Mouse (Mus musculus) hindbrain, embryonic 11.5 days (tissue): ENCODE results near the gene Trim11. TPM values are rescaled to one million over a fixed set of nuclear protein-coding genes. Genes with fewer than 3 reads are reported as not detected.

ENCODE experiments used
- ATAC-seq: fragments of 200-750 bp; cut with Nextera tagmentation; 2 replicates; pipeline ENCODE4 v1.8.0; 2017; ENCODE audit warnings: mild to moderate bottlenecking, moderate TSS enrichment, moderate library complexity; ENCODE audit not compliant: low FRiP score
- DNase-seq: peaks from one replicate; pipeline ENCODE4 v3.0.0-alpha.2; 2015; ENCODE audit warnings: low spot score
- H3K27ac ChIP-seq: fragments of 300-500 bp; sonication (generic); 2 replicates; pipeline ENCODE4 v1.5.1; 2014; ENCODE audit warnings: mild to moderate bottlenecking, low read depth, low read length
- H3K27me3 ChIP-seq: fragments of 300-500 bp; sonication (generic); 2 replicates; pipeline ENCODE4 v1.6.1; 2014; ENCODE audit warnings: mild to moderate bottlenecking, low read length, moderate library complexity, mixed read lengths; ENCODE audit not compliant: control insufficient read depth, insufficient read depth
- H3K36me3 ChIP-seq: fragments of 300-500 bp; sonication (generic); 2 replicates; pipeline ENCODE4 v1.6.1; 2014; ENCODE audit warnings: mild to moderate bottlenecking, low read length, moderate library complexity, mixed read lengths; ENCODE audit not compliant: control insufficient read depth, insufficient read depth
- H3K4me1 ChIP-seq: fragments of 300-500 bp; sonication (generic); replicated peaks from 2 replicates; pipeline ENCODE4 v1.6.1; 2014; ENCODE audit warnings: low read length, mixed read lengths; ENCODE audit not compliant: control insufficient read depth, insufficient read depth
- H3K4me2 ChIP-seq: fragments of 300-500 bp; sonication (generic); replicated peaks from 2 replicates; pipeline ENCODE4 v1.6.1; 2014; ENCODE audit warnings: mild to moderate bottlenecking, low read depth, low read length
- H3K4me3 ChIP-seq: fragments of 300-500 bp; sonication (generic); 2 replicates; pipeline ENCODE4 v1.5.1; 2014; ENCODE audit warnings: low read depth, low read length
- H3K9ac ChIP-seq: fragments of 300-500 bp; sonication (generic); 2 replicates; pipeline ENCODE4 v1.6.1; 2014; ENCODE audit warnings: low read depth, low read length
- H3K9me3 ChIP-seq: fragments of 300-500 bp; sonication (generic); 2 replicates; pipeline ENCODE4 v1.6.1; 2016; ENCODE audit warnings: low read length; ENCODE audit not compliant: control insufficient read depth
- WGBS: fragments of 180-500 bp; shearing (Covaris S2); extraction: QIAGEN DNeasy Blood & Tissue Kit; methylation state at CpG from one replicate; pipeline ENCODE4 v1.1.7; 2014; 5-methylcytosine and 5-hydroxymethylcytosine counted together
- polyA plus RNA-seq: library from polyadenylated mRNA; unstranded; fragments of >200 nt; fragmentation: Nextera tagmentation; extraction: Ambion mirVana; gene quantifications from 2 replicates; pipeline ENCODE4 v1.2.1, GENCODE M21; 2014

The Trim11 gene
- polyA plus RNA-seq, 1 experiment from 2014 or later = 18.2 TPM

DNA sequence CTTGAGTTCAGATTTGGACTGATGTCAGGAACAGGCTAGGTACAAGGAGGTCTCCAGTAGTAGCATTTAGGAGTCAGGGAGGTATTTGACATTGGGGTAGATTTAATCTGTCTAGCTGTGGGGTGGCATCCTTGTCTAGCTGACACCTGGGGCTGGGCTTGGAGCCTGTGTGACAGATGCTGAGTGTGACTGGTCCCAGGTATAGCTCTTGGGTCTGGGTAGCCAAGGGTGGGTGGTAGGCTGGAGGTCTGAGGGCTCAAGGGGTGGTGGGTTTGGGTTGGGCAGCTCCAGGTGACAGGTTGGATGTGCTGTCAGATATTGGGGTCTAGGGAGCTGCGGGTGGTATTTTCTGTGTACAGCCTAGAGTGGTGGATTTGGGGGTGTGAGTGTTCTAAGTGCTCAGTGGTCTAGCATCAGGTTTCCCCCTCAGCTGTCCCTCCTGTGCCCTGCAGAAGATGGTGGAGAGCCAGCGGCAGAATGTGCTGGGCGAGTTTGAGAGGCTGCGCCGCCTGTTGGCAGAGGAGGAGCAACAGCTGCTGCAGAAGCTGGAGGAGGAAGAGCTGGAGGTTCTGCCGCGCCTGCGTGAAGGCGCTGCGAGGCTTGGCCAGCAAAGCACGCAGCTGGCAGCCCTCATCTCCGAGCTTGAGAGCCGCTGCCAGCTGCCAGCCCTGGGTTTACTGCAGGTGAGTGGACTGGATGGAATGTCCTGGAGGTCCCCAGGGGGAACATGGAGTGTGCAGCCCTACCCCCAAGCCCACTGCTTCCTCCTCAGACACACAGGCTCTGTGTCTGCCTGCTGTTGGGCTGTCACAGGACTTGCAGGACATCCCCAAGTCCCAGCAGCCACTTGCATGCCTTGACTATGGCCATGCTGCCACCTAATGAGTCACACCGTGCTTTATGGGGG lies 3.9 kb downstream of the Trim11 start:
- DNase-seq = peak; percentile 35
- Histone ChIP-seq H3K9ac (no peak overlapping the region), H3K27ac (no peak overlapping the region), H3K36me3 (no peaks in the 10 kb centered on the region), H3K9me3 (no peaks in the 10 kb centered on the region), H3K4me3 (no peak overlapping the region), H3K27me3 (no peaks in the 10 kb centered on the region), H3K4me1 (peaks cover 10% of the 10 kb centered on the region), H3K4me2 (no peak overlapping the region)
- WGBS = 61% methylated on average over 14 of the region's 14 CpGs
- ATAC-seq = no peak

- Histone ChIP-seq H3K4me1 (peaks cover 10% of the 10 kb centered on the region), H3K27ac (no peak overlapping the region), H3K4me3 (no peak overlapping the region), H3K9ac (no peak overlapping the region), H3K27me3 (no peaks in the 10 kb centered on the region), H3K4me2 (no peak overlapping the region), H3K9me3 (no peaks in the 10 kb centered on the region), H3K36me3 (no peaks in the 10 kb centered on the region)
- ATAC-seq = no peak
- no peak for DNase-seq
- 89% methylated on average over 18 of the region's 18 CpGs for WGBS
Measured at GRCm38 (mm10) chr11:58982471-58983097, 4.7 kb downstream of the Trim11 start.

- no peaks in the 10 kb centered on the region for H3K36me3 ChIP-seq
- no peak for ATAC-seq
- 89% methylated on average over 6 of the region's 6 CpGs for WGBS
Measured at GRCm38 (mm10) chr11:58983691-58984341, 5.9 kb downstream of the Trim11 start.

GRCm38 (mm10) chr11:58984657-58985056 lies 6.8 kb downstream of the Trim11 start:
- ATAC-seq = no peak
- WGBS = 92% methylated on average over 7 of the region's 7 CpGs
- no peaks in the 10 kb centered on the region for H3K36me3 ChIP-seq

More at GRCm38 (mm10) chr11:58983691-58984341, 5.9 kb downstream of the Trim11 start:
- H3K4me3 ChIP-seq = no peak overlapping the region
- peaks cover 10% of the 10 kb centered on the region for H3K4me1 ChIP-seq
- no peaks in the 10 kb centered on the region for H3K9me3 ChIP-seq
- H3K4me2 ChIP-seq = no peak overlapping the region
- no peak overlapping the region for H3K27ac ChIP-seq
- H3K27me3 ChIP-seq = no peaks in the 10 kb centered on the region
- no peak overlapping the region for H3K9ac ChIP-seq
- no peak for DNase-seq

GRCm38 (mm10) chr11:58985299-58985917 lies 7.5 kb downstream of the Trim11 start:
- ATAC-seq (no peak), DNase-seq (no peak)
- Histone ChIP-seq H3K36me3 (0 out of 2 replicates have a peak, but pooled peaks cover 2% of the 10 kb centered on the region), H3K4me1 (no peaks in the 10 kb centered on the region), H3K9me3 (no peaks in the 10 kb centered on the region), H3K27ac (no peak overlapping the region), H3K9ac (no peak overlapping the region), H3K27me3 (no peaks in the 10 kb centered on the region), H3K4me2 (no peak overlapping the region), H3K4me3 (no peak overlapping the region)
- 87% methylated on average over 3 of the region's 3 CpGs for WGBS

More at GRCm38 (mm10) chr11:58984657-58985056, 6.8 kb downstream of the Trim11 start:
- Histone ChIP-seq H3K27ac (no peak overlapping the region), H3K9me3 (no peaks in the 10 kb centered on the region), H3K27me3 (no peaks in the 10 kb centered on the region), H3K4me1 (peaks cover 2% of the 10 kb centered on the region), H3K4me3 (no peak overlapping the region), H3K9ac (no peak overlapping the region), H3K4me2 (no peak overlapping the region)
- DNase-seq = no peak

DNA sequence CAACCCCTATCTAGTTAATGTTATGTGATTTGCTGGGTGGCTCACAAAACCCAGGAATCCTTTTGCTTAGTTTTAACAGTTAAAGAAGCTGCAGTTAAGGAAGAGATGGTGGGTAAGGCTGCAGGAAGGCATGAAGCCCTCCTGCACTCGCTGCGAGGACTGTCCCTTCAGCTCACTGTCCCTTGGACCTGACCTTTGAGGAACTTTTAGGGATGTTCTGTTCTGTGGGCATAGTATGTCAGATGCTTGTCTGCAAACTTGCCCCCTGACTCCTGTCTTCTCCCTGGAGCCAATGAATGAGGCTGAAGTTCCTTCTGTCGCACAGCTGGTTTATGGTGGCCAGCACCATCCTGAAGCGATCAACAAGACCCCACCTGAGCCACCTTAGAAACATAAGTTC lies 11.3 kb downstream of the Trim11 start:
- no peak overlapping the region for H3K4me3 ChIP-seq
- H3K36me3 ChIP-seq = 0 out of 2 replicates have a peak, but pooled peaks cover 2% of the 10 kb centered on the region
- ATAC-seq (no peak), DNase-seq (no peak)
- H3K9me3 ChIP-seq = no peaks in the 10 kb centered on the region
- peaks cover 2% of the 10 kb centered on the region; the same call in 1 of the 2 replicates for H3K27me3 ChIP-seq
- no peak overlapping the region for H3K27ac ChIP-seq
- no peaks in the 10 kb centered on the region for H3K4me1 ChIP-seq
- H3K9ac ChIP-seq = no peak overlapping the region
- no peak overlapping the region for H3K4me2 ChIP-seq
- WGBS = 96% methylated on average over 4 of the region's 4 CpGs

DNA sequence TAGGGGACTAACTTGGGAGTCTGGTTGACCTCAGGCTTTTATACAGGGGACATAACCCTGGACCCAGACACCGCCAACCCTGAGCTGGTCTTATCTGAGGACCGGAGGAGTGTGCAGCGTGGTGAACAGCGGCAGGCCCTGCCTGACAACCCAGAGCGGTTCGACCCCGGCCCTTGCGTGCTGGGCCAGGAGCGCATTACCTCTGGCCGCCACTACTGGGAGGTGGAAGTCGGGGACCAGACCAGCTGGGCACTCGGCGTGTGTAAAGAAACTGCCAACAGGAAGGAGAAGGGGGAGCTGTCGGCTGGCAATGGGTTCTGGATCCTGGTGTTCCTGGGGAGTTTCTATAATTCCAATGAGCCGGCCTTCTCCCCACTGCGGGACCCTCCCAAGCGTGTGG lies 12.2 kb downstream of the Trim11 start:
- Histone ChIP-seq H3K4me3 (no peak overlapping the region), H3K36me3 (0 out of 2 replicates have a peak, but pooled peaks cover 2% of the 10 kb centered on the region), H3K9ac (no peak overlapping the region), H3K27ac (no peak overlapping the region), H3K27me3 (peaks cover 8% of the 10 kb centered on the region; the same call in 1 of the 2 replicates), H3K4me1 (no peaks in the 10 kb centered on the region), H3K9me3 (no peaks in the 10 kb centered on the region), H3K4me2 (no peak overlapping the region)
- ATAC-seq (no peak), DNase-seq (no peak)
- 90% methylated on average over 17 of the region's 17 CpGs for WGBS

GRCm38 (mm10) chr11:58990794-58991193 lies 12.9 kb downstream of the Trim11 start:
- Histone ChIP-seq H3K4me2 (no peak overlapping the region), H3K27ac (no peak overlapping the region), H3K27me3 (peaks cover 8% of the 10 kb centered on the region; the same call in 1 of the 2 replicates), H3K36me3 (0 out of 2 replicates have a peak, but pooled peaks cover 2% of the 10 kb centered on the region), H3K4me1 (no peaks in the 10 kb centered on the region), H3K9ac (no peak overlapping the region), H3K4me3 (no peak overlapping the region), H3K9me3 (no peaks in the 10 kb centered on the region)
- ATAC-seq (no peak), DNase-seq (no peak)
- WGBS = 89% methylated on average over 9 of the region's 9 CpGs
